Mouse (Mus musculus): Measurements from ENCODE around the gene Layn.

DNA sequence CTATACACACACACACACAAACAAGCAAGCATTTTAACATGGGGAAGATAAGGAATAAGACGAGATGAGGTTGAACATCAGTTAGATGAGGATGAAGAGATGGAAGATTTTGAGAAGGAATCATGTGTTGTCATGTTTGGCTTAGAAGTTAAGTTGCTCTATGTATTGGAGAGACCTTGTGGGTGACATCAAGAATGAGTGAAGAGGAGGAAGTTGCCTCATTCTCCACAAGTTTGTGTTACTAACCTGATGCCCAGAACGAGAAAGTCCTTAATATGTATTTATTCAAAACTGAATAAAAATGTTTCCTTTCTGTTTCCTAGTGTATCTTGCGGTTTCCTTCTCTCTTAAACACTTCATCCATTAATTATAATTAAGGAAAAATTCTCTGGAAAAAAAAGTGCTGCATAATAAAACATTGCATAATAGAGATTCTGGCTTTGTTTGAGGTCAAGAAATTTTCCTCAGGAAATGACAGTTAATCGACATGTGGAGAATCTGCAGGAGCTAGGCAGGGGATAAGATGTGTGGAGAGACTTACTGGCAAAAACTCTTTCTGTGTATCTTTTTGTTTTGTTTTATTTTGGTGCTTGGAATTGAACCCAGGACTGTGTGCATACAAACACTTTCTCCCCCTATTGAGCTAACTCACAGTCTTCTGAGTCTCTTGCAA lies 55.6 kb downstream of the Layn start:
- TF ChIP-seq CTCF (IDR thresholded peaks at IDR 0.05; ENCODE audit: control insufficient read depth, insufficient read depth, insufficient read length): no peak
- no peak for TF ChIP-seq USF1 (IDR thresholded peaks at IDR 0.05; ENCODE audit: low read depth)
- TF ChIP-seq MAX (IDR thresholded peaks at IDR 0.05): no peak
- no peak for TF ChIP-seq FOSL1 (IDR thresholded peaks at IDR 0.05; ENCODE audit: insufficient read depth, low read length, poor library complexity, severe bottlenecking)
- no peak for TF ChIP-seq MYOG (IDR thresholded peaks at IDR 0.05; ENCODE audit: control insufficient read depth, extremely low read depth, insufficient read length)
- no peak for TF ChIP-seq CEBPB (IDR thresholded peaks at IDR 0.05; ENCODE audit: low read depth)
- no peak for TF ChIP-seq MYOD1 (IDR thresholded peaks at IDR 0.05; ENCODE audit: control insufficient read depth, insufficient read length, low read depth)
